Mouse (Mus musculus) T-helper 17 cell (primary cell): ENCODE data around the gene Dnaic1.

ENCODE experiments used
- in situ Hi-C, 2 experiments: fragments of 300-600 bp; cut with MboI, MseI; formaldehyde crosslinking; loops; 1 replicate in 1 of 2; 2 replicates in 1 of 2; pipeline ENCODE4 v1.15.1; 2025; ENCODE audit warnings: high pct_unique_total_duplicates in 2 of 2

Gene Dnaic1

DNA sequence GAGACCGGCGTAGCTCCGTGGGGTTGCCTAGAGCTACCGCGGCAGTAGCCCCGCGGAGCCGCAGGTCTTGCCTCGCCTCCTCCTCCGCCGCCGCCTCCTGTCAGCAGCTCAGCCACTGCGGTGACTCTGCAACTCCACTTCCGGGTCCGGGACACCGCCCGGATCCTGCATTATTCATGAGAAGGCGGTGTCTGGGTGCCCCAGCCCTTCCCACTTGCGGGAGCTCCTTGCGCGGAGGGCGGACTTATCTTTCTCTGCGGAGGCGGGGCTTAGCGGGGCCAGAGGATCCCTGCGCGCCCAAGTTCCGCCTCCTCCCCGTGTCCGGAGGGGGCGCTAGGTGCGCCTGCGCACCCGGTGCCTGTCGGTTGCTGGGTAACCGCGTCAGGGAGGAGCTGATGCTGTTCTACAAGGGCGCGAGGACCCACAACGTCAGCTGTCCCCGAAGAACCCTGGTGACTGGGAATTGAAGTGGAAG lies at the start of gene Dnaic1, which contains the start of gene Fam219a:
Gene Dnaic1, plus strand, starts transcription at position 365 of the 475 bp plus-strand sequence.
Gene Fam219a, minus strand, starts transcription at position 128 of the 475 bp plus-strand sequence.
- in situ Hi-C loops, result loop anchor here (5.0 kb wide), 3 partner anchors 57 to 867 kb away; partner anchors contain the start of gene Aptx (in 1 of the 2)

DNA sequence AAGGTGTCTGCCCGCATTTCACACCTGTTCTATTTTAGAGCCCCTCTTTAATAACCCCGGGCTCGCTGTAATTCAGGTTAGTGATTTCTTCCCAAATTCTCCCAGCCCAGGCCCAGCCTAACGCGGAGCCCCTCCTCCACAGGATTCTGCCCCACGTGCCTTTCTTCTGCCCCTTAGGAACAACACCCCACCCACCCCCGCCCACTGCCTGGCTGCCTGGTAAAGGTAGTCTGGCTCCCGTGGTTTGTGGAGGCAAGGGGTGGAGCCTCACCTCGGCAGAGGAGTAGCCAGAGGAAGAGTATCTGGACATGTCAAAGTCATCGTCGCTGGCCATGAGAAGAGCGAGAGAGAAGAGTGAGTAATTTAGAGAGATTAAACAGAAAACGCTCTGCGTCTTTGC lies 48.9 kb upstream of the Dnaic1 start:
- in situ Hi-C loops, result no loop called here

DNA sequence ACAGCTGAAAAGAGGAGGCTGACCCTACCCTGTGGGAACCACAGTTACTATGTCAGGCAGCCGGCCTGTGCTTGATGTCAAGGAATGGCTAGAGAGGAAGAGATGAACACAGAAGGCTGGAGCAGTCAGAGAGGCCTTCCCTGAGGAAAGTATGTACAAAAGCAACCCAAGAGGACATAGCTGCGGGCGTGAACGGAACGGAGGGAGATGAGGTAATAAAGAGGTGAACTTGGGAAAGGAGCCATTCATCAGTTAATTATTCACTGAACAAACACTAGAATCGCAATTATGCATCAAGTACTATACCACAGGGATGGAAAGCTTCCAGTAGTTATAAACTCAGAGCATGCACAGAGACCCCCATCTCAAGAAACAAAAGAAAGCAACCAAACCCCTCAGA lies 47.4 kb upstream of the Dnaic1 start:
- in situ Hi-C loops, result no loop called here

DNA sequence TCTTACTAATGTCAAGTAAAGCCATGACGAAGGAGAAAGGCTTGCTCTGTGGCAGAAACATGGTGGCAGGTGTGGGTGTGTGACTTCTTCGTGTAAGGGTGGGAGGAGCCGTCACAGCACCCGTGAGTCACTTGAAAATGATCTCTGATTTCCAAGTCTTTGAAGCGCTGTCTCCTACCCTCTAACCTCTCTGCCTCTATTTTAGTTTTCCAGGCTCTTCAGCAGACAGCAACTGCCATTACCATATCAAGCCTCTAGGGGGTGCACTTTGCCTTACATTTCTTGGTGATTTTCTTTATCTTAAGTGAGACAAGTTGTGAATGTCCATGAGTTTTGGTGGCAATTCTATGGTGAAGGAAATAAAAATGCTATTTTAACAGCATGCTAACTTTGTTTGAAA lies 46.8 kb upstream of the Dnaic1 start:
- in situ Hi-C loops, result no loop called here

DNA sequence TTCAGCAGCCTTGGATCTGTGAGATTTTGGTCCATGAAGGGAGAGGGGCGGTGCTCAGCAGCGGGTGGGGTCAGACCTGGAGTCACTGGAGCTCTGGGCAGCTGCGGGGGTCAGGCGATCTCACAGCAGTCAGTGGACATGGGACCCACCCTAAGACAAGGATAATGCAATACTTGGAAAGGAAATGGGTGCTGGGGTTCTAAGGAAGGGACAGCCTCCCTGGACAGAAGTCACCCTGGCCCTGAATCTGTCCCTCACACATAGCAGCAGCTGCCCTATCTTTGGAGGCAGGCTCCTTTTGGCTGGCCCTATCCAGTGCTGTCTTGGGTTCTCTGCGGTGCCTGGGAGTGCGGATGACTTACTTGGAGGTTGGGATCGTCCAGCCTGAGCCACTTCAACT lies 45.7 kb upstream of the Dnaic1 start:
- in situ Hi-C loops, result no loop called here

DNA sequence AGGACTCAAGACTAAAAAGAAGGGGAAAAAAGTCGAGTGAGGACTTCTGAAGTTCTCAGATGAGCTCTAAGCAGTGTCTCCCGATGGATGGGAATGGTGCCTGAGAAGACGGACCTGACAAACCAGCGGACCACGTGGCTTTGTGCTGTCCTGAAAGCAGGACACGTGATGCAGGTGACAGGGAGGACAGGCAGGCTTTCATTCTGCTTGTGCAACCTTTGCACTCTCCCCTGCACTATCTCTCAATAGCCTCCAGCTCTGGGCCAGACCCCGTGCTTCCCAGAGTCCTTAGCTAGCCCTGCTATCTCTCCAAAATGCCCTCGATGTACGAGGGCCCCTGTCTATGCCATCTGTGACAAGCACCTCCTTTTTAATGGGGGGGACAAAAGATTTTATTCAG lies 44.7 kb upstream of the Dnaic1 start:
- in situ Hi-C loops, result no loop called here

DNA sequence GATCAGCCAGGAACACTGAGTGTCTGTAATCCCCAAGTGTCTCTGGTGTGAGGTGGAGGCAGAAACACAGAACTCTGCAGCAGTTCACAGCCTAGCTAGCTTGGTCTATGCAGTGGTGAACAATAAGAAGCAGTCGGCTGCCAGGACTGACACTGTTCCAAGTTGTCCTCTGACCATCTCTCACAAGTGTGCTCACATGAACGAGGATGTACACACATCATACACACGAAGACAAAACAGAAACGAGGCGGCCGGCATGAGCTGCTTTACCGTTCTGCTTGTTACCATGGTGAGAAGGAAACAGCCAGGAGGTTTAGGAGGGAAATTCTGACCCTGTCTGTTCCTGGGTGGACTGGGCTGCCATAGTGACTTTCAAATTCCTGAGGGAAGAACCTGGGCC lies 43.0 kb upstream of the Dnaic1 start:
- in situ Hi-C loops, result no loop called here

DNA sequence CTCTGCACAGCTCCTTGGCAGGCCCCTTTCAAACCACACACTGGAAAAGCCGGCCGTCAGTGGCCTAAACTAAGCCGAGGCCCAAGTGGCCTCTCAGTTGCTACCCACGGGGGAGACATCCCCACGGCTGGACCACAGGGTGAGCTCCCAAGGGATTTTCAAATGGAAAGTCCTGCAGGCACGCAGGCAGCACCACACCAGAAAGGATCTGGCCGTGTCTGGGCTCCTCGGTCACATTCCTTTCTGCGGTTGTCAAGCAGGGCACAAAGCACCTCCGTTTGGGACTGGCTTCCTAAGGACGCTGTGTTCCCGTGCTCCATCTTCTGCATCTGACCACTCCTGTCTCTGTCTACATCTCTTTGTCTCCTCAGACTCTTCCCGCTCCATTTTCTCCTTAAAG lies 42.5 kb upstream of the Dnaic1 start:
- in situ Hi-C loops, result no loop called here

DNA sequence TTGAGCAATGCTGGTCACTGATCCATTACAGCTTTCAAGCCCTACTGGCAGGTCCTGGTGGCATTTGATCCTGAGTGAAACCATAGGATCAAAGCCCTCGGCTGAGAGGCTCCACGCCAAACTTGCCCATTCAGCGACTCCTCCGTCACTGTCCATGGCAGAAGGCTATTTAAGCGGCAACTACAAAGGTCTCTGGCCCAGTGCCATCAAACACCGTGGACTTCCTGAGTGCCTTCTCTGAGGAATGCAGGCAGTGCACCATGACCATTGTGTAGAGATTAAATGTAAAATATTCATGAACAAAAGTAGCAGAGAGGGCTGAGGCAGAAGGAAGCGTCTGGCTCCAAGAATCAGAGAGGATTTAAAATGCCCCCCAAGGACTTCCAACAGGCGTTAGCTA lies 41.6 kb upstream of the Dnaic1 start:
- in situ Hi-C loops, result no loop called here

DNA sequence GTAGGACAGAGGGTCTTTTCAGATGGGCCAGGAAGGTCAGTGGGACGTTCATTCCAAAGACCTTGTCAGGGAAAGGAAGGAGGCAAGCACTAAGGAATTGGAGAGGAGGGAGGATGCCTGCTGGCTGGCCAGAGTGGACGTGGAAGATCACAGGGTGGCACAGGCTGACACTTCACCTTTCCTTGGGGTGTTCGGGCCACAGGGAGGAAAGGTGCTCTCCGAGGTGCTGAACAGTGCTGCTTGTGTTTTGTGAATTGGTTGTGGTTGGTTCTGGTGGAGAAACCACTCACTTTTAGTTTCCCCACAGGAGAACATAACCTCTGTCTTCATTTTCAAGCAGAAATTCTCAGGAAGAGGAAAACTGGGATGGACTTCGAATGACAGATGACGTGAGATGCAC lies 37.2 kb upstream of the Dnaic1 start:
- in situ Hi-C loops, result no loop called here

DNA sequence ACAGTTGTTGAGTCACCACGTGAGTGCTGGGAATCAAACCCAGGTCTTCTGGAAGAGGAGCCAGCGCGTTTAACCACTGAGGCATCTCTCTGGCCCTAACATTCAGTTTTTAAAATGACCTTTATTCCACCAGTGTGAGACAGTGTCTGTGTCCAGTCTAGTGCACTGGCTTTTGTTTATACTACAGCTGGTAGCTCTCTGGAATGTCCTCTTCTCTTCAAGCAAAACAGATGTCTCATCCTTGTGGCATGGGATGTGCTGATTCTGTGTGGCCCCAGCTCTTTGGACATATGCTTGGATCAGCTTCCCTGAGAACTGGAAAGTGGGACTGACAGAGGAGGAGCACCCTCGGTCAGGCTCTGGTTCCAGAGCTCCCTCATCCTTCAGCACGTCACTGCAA lies 34.7 kb upstream of the Dnaic1 start:
- in situ Hi-C loops, result no loop called here

DNA sequence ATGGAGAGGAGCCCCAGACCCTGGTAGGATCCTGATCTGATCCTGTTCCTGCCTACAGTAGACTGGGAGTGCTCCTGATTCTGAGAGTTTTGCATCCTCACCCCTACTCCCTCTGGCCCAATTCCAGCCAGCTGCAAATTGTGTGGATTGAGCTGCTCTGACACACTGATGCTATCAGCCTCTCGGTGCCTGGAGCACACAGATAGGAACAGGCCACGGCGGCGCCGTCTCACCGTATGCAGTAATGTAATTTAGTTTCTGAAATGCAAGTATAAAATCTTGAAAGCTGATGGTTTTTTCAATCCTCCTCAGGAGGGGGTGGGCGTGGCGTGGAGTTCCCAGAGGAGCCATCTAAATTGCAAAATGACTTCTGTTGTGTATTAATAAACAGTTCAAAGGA lies 27.4 kb upstream of the Dnaic1 start:
- in situ Hi-C loops, result no loop called here

DNA sequence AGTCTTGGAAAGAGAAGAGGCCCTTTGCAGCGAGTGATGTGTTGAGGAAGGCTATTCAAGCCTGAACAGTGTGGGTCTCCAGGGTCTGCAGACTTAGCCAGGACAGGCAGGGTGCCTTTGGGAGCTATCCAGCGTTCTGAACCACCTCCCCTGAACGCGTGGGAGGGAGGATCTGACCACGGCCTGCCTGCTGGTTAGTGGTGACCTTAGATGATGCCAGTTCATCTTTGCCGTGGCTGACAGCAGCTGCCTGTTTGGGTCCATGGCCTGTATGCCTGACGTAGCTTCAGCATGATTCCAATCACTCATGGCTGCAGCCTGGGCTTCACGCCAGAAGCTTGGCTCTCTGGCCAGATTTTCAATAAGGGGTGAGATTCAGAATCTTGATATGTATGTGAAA lies 23.6 kb upstream of the Dnaic1 start:
- in situ Hi-C loops, result no loop called here

DNA sequence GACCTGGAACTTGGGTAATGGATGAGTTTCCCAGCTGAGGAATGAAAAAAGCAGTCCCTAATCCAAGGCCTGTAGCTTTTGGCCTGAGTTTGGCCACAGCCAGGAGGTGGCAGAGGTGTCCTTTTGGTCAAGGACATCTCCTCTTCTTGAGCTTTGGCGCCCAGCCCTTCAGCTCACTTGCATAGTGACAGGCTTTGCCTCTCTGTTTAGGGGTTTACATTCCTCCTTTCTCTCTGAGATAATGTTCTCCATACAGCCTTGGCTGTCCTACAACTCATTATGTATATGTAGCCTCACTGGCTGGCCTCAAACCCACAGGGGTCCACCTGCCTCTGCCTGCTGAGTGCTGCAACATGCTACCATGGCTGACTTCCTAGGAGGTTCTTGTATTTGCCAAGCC lies 22.5 kb upstream of the Dnaic1 start:
- in situ Hi-C loops, result no loop called here

DNA sequence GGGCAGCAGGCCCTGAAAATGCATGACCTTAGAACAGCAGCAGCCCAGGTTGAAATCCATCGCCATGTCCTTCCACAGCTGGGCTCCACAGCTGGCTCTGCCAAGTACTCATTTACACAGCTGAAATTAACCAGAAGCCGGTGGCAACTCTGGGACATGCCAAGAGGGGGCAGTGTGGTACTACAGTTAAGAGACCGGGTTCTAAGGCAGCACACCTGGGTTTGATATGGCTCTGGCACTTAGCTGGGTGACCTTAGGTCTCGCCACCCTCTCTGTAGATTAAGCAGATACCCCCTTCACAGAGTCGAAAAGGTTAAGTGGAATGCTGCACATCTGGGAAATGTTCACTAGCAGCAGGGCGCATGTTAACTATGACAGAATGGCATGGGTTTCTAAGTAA lies 17.0 kb upstream of the Dnaic1 start:
- in situ Hi-C loops, result no loop called here

DNA sequence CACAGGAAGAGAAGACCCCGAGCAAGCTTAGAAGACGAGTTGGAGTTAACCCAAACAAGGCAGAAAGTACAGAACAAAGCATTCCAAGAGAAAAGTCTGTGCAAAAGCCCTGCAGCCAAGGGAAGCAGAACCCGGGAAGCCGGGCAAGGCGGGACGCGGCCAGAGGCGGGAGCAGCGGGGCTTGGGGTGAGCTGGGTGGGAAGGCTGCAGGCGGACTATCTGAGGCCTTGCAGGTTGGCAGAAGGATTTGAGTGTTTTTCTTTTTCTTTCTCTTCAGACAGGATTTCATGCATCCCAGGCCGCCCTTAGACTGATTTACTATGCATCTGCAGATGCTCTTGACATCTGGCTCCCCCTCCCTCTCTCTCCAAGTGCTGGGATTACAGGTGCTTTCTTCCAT lies 16.5 kb upstream of the Dnaic1 start:
- in situ Hi-C loops, result no loop called here

DNA sequence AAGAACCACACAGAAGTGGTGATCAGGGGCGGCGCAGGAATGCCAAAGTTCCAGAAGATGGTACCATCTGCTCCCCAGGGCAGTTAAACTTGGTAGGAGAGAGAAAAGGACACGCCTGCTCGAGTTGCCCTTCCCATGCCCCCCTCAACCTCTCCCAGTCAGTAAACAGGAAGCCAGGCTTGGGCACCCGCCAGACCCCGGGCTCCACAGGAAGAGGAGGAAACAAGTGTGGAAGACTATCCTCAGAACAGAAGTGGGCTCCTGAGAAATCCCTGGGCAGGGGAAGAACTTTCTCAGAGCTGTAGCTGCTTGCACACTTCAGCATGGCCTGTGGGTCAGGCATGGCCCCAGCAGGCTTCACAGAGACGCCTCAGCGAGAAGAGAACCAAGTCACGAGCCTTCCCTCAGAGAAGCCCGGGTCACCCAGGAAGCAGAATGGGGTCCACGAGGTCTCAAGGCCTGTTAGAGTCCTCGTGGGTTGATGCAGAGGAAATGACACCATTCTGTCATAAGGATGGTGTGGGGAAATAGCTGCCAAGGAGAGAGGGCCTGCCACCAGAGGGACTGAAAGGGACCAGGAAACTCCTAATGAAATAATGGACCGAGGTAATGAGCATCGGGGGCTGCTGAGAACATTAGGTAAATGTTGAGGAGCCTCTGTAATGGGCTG lies 14.4 kb upstream of the Dnaic1 start:
- in situ Hi-C loops, result loop anchor here in 1 of 2 experiments (5.0 kb wide), 1 partner anchor 62 kb away; no protein-coding TSS in a partner anchor

DNA sequence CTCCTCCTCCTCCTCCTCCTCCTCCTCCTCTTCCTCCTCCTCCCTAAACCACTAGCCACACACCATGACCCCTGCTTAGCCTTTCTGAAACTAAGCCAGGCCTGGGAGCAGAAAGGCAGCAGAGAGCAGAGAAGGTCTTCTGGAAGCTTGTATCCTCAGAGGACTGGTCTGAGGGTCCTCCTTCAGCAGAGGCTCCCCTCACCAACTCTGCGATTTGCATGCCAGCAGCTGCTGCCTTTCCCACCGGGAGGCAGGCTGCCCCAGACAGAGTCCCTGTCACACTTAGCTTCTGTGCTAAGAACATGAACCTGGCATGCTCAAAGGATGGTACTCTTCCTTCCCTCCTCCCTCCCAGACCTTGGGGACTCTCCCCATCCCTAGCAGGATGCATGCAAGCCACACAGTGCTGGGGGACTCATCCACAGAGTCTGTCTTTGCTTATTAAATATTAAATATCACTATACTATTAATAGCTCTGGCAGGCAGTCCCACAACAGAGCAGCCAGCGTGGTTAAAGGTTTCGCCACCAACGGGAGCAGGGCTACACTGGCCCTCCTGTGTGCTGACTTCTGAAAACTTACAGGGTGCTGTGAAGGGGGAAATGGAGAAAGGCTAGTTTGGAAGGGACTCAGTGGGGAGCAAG lies 13.1 kb upstream of the Dnaic1 start:
- in situ Hi-C loops, result loop anchor here in 1 of 2 experiments (5.0 kb wide), 1 partner anchor 61 kb away; no protein-coding TSS in a partner anchor

DNA sequence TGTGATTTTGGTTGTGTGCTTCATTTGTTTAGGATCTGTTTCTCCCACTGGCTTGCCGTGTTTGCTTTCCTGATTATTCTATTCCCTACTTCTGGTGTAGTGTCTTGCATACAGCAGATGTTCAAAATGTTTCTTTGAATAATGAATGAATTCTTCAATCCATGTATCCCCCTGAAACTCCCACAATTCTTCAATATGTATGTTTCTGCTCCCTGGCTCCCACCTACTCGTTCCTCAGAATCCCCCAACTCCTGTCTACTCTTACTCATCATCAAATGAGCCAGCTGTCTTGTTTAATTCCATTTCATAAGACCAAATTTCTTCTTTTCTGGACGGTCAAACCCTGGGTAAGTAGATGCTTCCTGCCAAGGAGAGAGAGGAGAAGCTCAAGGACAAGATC lies 12.5 kb upstream of the Dnaic1 start:
- in situ Hi-C loops, result loop anchor here in 1 of 2 experiments (5.0 kb wide), 1 partner anchor 60 kb away; no protein-coding TSS in a partner anchor

DNA sequence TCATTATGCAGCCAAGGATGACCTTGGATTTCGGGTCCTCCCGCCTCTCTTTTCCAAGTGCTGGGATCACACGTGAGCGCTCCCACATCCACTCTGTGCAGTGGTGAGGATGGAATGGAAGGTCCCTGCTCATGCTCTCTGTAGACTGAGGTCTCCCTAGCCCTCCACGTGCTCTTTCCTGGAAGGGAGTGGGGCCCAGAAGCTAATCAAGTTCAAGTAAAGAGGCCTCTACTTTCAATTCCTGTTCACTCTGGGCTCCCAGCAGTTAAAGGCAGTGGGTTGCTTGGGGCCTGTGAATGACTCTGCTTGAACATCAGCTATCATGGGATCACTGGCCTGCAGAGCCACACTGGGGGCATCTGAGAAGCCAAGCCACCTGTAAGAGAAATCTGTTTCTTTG lies 6.3 kb upstream of the Dnaic1 start:
- in situ Hi-C loops, result no loop called here

DNA sequence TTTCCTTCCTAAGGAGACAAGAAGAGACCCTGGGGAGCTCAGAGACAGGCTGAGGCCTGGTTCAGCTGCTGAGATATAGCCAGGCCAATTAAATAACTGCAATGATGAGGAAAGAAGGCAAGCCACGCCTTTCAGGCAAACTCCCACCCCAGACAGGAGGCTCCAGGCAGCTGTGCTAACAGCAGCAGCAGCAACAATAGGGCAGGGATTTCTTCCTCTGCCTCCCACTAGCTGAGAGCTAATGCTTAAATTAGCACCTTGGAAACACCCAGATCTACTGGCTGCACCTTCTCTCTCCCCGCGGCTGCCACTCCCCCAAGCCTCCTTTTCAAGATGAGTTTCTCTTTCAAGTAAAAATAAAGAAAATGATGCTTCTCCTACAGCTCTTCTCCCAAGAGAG lies 3.5 kb upstream of the Dnaic1 start:
- in situ Hi-C loops, result loop anchor here (5.0 kb wide), 3 partner anchors 54 to 864 kb away; partner anchors contain the start of gene Aptx (in 1 of the 2)

DNA sequence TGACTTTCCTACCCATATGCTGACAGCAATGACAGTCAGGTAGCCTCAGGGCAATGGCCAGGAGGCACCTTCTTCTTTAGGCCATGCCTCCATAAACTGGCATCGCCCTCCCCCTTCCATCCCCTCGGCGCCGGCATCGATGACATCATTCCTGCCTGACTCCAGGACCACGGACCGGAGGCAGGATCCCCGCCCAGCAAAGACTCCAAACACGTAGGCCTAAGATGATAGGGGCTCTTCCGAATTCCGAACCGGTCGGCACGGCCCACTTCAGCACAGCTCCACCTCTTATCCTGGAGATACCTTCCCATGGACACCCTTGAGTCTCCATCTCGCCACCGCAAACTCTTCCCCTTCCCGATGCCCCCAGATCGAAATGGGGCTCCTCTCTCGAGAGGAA lies 1.3 kb upstream of the Dnaic1 start:
- in situ Hi-C loops, result loop anchor here (5.0 kb wide), 3 partner anchors 56 to 866 kb away; partner anchors contain the start of gene Aptx (in 1 of the 2)
